Mouse (Mus musculus) intestine, embryonic 16.5 days (tissue): ENCODE data around the gene Sarnp. TPM values are rescaled to one million over a fixed set of nuclear protein-coding genes. Genes with fewer than 3 reads are reported as not detected.

ENCODE experiments used
- ATAC-seq: fragments of 200-750 bp; cut with Nextera tagmentation; 2 replicates; pipeline ENCODE4 v1.8.0; 2017; ENCODE audit warnings: moderate TSS enrichment, moderate library complexity
- H3K27ac ChIP-seq: fragments of 300-500 bp; sonication (generic); 2 replicates; pipeline ENCODE4 v1.5.1; 2014; ENCODE audit warnings: mild to moderate bottlenecking, low read length
- H3K27me3 ChIP-seq: fragments of 300-500 bp; sonication (generic); replicated peaks from 2 replicates; pipeline ENCODE4 v1.6.1; 2014; ENCODE audit warnings: low read length, control low read depth, mixed read lengths; ENCODE audit not compliant: control insufficient read depth, insufficient read depth
- H3K36me3 ChIP-seq: fragments of 300-500 bp; sonication (generic); 2 replicates; pipeline ENCODE4 v1.6.1; 2014; ENCODE audit warnings: low read length, control low read depth; ENCODE audit not compliant: control insufficient read depth, insufficient read depth
- H3K4me1 ChIP-seq: fragments of 300-500 bp; sonication (generic); 2 replicates; pipeline ENCODE4 v1.6.1; 2014; ENCODE audit warnings: low read length, control low read depth, mixed read lengths; ENCODE audit not compliant: control insufficient read depth, insufficient read depth
- H3K4me2 ChIP-seq: fragments of 300-500 bp; sonication (generic); 2 replicates; pipeline ENCODE4 v1.6.1; 2014; ENCODE audit warnings: low read depth, low read length, control low read depth
- H3K4me3 ChIP-seq: fragments of 300-500 bp; sonication (generic); 2 replicates; pipeline ENCODE4 v1.5.1; 2014; ENCODE audit warnings: mild to moderate bottlenecking, low read length
- H3K9ac ChIP-seq: fragments of 300-500 bp; sonication (generic); 2 replicates; pipeline ENCODE4 v1.6.1; 2014; ENCODE audit warnings: low read depth, low read length
- H3K9me3 ChIP-seq: fragments of 300-500 bp; sonication (generic); 2 replicates; pipeline ENCODE4 v1.6.1; 2016; ENCODE audit warnings: low read length, control low read depth; ENCODE audit not compliant: control insufficient read depth
- WGBS: fragments of 180-500 bp; shearing (Covaris S2); extraction: QIAGEN DNeasy Blood & Tissue Kit; methylation state at CpG from one replicate; pipeline ENCODE4 v1.1.7; 2014; 5-methylcytosine and 5-hydroxymethylcytosine counted together
- polyA plus RNA-seq: library from polyadenylated mRNA; unstranded; fragments of >200 nt; fragmentation: Nextera tagmentation; extraction: Ambion mirVana; gene quantifications from 2 replicates; pipeline ENCODE4 v1.2.1, GENCODE M21; 2015

The Sarnp gene
- 154 and 172 TPM in 2 replicates for polyA plus RNA-seq

- Histone ChIP-seq H3K4me1 (0 out of 2 replicates have a peak, but pooled peaks cover 8% of the 10 kb centered on the region), H3K27me3 (no peaks in the 10 kb centered on the region), H3K27ac (no peak within 1 kb of the TSS), H3K4me2 (no peak within 1 kb of the TSS), H3K4me3 (no peak within 1 kb of the TSS), H3K9ac (no peak within 1 kb of the TSS), H3K9me3 (no peaks in the 10 kb centered on the region), H3K36me3 (peaks cover 25% of the 10 kb centered on the region)
- no peak for ATAC-seq
- 91% methylated on average over 13 of the region's 13 CpGs for WGBS
Observed at GRCm38 (mm10) chr10:128817033-128817432, at the start of gene Sarnp. Gene Sarnp (plus strand): TSS chr10:128817333.

DNA sequence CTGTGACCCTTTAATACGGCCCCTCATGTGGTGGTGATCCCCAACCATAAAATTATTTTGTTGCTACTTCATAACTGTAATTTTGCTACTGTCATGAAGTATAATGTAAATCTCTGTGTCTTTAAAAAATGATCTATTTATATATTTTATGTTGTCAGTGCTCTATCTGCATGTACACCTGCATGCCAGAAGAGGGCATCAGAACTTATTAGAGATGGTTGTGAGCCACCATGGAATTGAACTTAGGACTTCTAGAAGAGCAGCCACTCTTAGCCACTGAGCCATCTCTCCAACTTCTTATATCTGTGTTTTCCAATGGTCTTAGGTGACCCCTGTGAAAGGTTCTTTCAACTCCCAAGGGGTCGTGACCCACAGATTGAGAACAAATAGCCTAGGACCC is 44.2 kb upstream of the Sarnp start:
- no peak overlapping the region for H3K4me3 ChIP-seq
- no peak overlapping the region for H3K27ac ChIP-seq
- WGBS = 78% methylated on average over 2 of the region's 2 CpGs
- no peaks in the 10 kb centered on the region for H3K9me3 ChIP-seq
- no peaks in the 10 kb centered on the region for H3K27me3 ChIP-seq
- no peak for ATAC-seq
- H3K4me2 ChIP-seq = no peak overlapping the region
- H3K4me1 ChIP-seq = no peaks in the 10 kb centered on the region
- H3K36me3 ChIP-seq = no peaks in the 10 kb centered on the region
- no peak overlapping the region for H3K9ac ChIP-seq

DNA sequence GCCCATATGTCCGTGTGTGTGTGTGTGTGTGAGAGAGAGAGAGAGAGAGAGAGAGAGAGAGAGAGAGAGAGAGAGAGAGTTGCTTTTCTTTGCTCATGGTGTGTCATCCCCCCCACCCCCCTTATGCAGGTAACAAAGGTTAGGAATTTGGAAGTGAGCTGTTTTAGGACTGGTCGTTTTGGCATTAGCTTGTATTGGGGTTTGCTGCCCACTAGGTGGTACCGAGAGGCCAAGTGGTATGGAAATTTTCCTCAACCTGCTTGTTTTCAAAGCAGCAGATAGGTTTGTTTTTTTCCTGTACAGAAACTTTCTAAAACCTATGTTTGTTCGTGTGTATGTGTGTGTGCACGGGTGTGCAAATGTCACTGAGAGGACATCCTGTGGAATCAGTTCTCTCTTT is 43.4 kb upstream of the Sarnp start:
- WGBS = 30% methylated on average over 5 of the region's 5 CpGs

DNA sequence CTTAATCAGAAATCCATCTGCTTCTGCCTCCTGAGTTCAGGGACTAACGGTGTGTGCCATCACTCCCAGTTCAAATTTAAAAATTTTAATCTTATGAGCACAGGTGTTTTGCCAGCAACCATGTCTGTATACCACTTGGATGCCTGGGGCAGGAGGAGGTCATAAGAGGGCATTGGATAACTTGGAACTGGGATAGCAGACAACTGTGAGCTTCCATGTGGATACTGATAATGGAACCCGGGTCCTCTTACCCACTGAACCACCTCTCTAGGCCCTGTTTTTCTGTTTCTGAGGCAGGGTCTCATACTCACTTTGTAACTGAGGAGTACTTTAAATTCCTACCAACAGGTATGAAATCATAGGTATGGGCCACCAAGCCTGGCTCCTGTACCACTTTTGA is 38.7 kb upstream of the Sarnp start:
- no peak for ATAC-seq
- no peaks in the 10 kb centered on the region for H3K9me3 ChIP-seq
- WGBS = 92% methylated on average over 2 of the region's 2 CpGs
- 0 out of 2 replicates have a peak, but pooled peaks cover 2% of the 10 kb centered on the region for H3K4me1 ChIP-seq
- no peak overlapping the region for H3K9ac ChIP-seq
- H3K4me3 ChIP-seq = no peak overlapping the region
- no peak overlapping the region for H3K4me2 ChIP-seq
- H3K27me3 ChIP-seq = no peaks in the 10 kb centered on the region
- H3K27ac ChIP-seq = no peak overlapping the region
- H3K36me3 ChIP-seq = no peaks in the 10 kb centered on the region

More for the DNA sequence above, 43.4 kb upstream of the Sarnp start:
- Histone ChIP-seq H3K27me3 (no peaks in the 10 kb centered on the region), H3K4me1 (0 out of 2 replicates have a peak, but pooled peaks cover 2% of the 10 kb centered on the region), H3K4me3 (no peak overlapping the region), H3K36me3 (no peaks in the 10 kb centered on the region), H3K9ac (no peak overlapping the region), H3K4me2 (no peak overlapping the region), H3K27ac (no peak overlapping the region), H3K9me3 (no peaks in the 10 kb centered on the region)
- no peak for ATAC-seq

DNA sequence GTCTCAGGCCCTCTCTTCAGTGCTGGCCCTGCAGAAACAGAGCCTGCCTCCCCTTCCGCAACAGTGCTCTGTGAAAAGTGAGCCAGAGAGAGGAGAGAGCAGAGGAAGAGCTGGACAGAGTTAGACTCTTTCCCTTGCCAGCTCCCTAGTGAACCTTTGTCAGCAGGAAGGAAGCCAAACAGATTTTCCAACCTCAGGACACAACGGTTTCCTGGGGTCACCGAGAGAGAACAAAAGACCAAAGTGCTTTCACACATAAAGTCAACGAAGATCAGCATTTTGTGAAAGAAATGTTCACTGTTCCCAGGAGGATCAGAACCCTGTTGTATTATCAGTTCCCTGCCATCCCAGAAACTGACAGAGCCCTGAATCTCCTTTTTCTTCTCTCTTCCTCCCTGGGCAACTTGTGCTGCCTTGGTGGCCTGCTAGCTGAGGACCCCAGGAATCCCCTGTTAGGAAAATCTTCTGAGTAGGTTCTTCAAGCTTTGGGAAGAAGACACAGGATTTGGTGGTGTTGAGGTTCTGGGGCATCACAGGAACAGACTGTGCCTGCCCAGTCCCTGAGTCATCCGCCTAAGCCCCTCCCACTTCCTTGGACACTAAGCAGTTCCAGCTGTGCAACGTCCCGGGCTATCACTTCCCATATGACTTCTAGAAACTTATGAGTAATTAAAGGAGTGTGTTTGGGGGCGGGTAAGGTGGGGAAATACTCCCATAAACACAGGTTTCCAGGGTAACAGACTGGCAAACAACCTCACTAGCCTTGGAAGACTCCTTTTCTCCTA is 37.9 kb upstream of the Sarnp start:
- Histone ChIP-seq H3K9me3 (no peaks in the 10 kb centered on the region), H3K9ac (no peak overlapping the region), H3K4me2 (no peak overlapping the region; the same call in 1 of the 2 replicates), H3K27ac (peak overlapping the region; percentile 71), H3K4me3 (no peak overlapping the region), H3K36me3 (no peaks in the 10 kb centered on the region), H3K27me3 (no peaks in the 10 kb centered on the region), H3K4me1 (0 out of 2 replicates have a peak, but pooled peaks cover 2% of the 10 kb centered on the region)
- peak; percentile 96 for ATAC-seq
- WGBS = 25% methylated on average over 8 of the region's 8 CpGs

DNA sequence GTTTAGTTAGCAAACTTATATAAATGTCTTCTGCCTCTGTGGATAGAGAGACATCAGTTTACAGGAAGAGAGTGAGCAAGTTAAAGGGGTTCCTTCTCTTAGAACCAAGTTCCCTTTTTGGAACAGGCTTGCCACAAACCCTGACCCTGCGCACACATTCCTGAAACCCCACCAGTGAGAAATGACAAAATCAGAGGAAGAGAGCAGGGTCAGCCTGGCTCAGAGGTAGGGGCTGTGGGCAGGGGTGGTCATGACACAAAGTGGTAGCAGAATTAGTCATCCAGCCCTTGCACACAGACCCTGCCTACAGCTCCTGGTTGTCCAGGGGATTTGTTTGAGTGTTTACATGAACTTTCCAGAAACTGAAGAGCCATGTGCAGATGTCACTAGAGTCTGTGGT is 36.9 kb upstream of the Sarnp start:
- no peak for ATAC-seq
- Histone ChIP-seq H3K27me3 (no peaks in the 10 kb centered on the region), H3K9ac (no peak overlapping the region), H3K9me3 (no peaks in the 10 kb centered on the region), H3K36me3 (no peaks in the 10 kb centered on the region), H3K4me2 (no peak overlapping the region), H3K4me1 (0 out of 2 replicates have a peak, but pooled peaks cover 2% of the 10 kb centered on the region), H3K27ac (peak overlapping the region; percentile 31; the same call in 1 of the 2 replicates), H3K4me3 (no peak overlapping the region)
- WGBS = 76% methylated on average over 1 of the region's 1 CpGs

- Histone ChIP-seq H3K9me3 (no peaks in the 10 kb centered on the region), H3K27ac (no peak within 1 kb of the TSS), H3K36me3 (no peaks in the 10 kb centered on the region), H3K27me3 (no peaks in the 10 kb centered on the region), H3K9ac (0 out of 2 replicates have a peak within 1 kb of the TSS, but pooled peaks have one; percentile 33), H3K4me3 (no peak within 1 kb of the TSS), H3K4me2 (no peak within 1 kb of the TSS), H3K4me1 (no peaks in the 10 kb centered on the region)
- WGBS = 62% methylated on average over 7 of the region's 7 CpGs
- no peak for ATAC-seq
Observed at GRCm38 (mm10) chr10:128790398-128791124, 26.6 kb upstream of the Sarnp start, which contains the start of gene Mmp19. Gene Mmp19 (plus strand): TSS chr10:128790910.

- Histone ChIP-seq H3K9me3 (no peaks in the 10 kb centered on the region), H3K4me1 (no peaks in the 10 kb centered on the region), H3K4me2 (no peak overlapping the region), H3K27me3 (no peaks in the 10 kb centered on the region), H3K36me3 (no peaks in the 10 kb centered on the region), H3K4me3 (no peak overlapping the region), H3K9ac (no peak overlapping the region), H3K27ac (no peak overlapping the region)
- ATAC-seq = no peak
Observed at GRCm38 (mm10) chr10:128792041-128792440, 25.1 kb upstream of the Sarnp start.

DNA sequence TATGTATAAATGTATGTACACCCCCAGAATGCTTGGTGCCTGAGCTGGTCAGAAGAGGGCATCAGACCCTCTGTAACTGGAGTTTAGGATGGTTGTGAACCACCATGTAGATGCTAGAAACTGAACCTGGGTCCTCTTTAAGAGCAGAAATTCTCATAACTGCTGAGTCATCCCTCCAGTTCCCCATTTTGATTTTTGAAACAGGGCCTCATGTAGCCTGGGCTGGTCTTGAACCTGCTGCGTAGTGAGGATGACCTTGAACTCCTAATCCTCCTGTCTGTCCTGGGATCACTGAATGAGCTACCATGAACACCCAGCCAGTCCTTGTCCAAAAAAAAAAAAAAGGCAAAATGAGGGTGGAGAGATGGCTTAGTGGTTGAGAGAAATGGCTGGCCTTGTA is 23.9 kb upstream of the Sarnp start:
- Histone ChIP-seq H3K9ac (no peak overlapping the region), H3K36me3 (no peaks in the 10 kb centered on the region), H3K4me2 (no peak overlapping the region), H3K27ac (no peak overlapping the region), H3K4me1 (no peaks in the 10 kb centered on the region), H3K9me3 (no peaks in the 10 kb centered on the region), H3K27me3 (no peaks in the 10 kb centered on the region), H3K4me3 (no peak overlapping the region)
- 91% methylated on average over 1 of the region's 1 CpGs for WGBS
- ATAC-seq = no peak
